Mouse (Mus musculus): ENCODE data around the gene Pnpla2.

DNA sequence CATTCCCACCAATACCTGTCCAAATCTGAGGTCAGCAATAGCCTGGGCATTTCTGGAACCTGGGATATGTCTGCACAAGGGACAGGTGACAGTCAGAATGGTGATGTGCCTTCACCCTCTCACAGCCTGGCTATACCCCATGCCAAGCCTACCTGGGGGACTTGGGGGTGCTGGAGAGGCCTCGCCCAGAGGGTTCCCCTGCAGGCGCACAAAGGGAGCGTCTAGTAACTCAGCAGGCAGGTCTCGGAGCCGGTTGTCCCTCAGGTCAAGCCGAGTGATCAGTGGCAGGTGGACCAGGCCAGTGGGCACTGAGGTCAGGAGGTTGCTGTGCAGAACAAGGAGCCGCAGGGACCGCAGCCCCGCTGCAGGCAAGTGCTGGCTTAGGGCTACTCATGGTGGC is 13.5 kb upstream of the Pnpla2 start:
- TF ChIP-seq CTCF (conservative IDR thresholded peaks at IDR 0.05; ENCODE audit: low read length) (no peak), POU5F1 (IDR thresholded peaks at IDR 0.05; ENCODE audit: borderline replicate concordance, low read length) (no peak), NANOG (IDR thresholded peaks at IDR 0.05; ENCODE audit: borderline replicate concordance, low read length) (no peak)
